Mouse (Mus musculus): Measurements from ENCODE around the gene Mical2.

Mical2 gene

GRCm38 (mm10) chr7:112337736-112338135 is 112.1 kb downstream of the Mical2 start:
- in situ Hi-C loops (cut with MboI; ENCODE audit: unreplicated experiment in 2 of 2), result no loop called here

- in situ Hi-C loops (cut with MboI; ENCODE audit: unreplicated experiment in 2 of 2), result no loop called here
Measured at GRCm38 (mm10) chr7:112341052-112341451, 115.4 kb downstream of the Mical2 start.

GRCm38 (mm10) chr7:112345687-112346086 is 120.0 kb downstream of the Mical2 start:
- in situ Hi-C loops (cut with MboI; ENCODE audit: unreplicated experiment in 2 of 2), result no loop called here

GRCm38 (mm10) chr7:112351541-112351940 is 125.9 kb downstream of the Mical2 start:
- in situ Hi-C loops (cut with MboI; ENCODE audit: unreplicated experiment in 2 of 2), result loop anchor here (25.0 kb wide), 3 partner anchors 1164 to 1614 kb away; partner anchors contain the start of gene Ctr9 (in 1 of the 2)

GRCm38 (mm10) chr7:112352005-112352404 is 126.3 kb downstream of the Mical2 start:
- in situ Hi-C loops (cut with MboI; ENCODE audit: unreplicated experiment in 2 of 2), result loop anchor here (25.0 kb wide), 3 partner anchors 1165 to 1615 kb away; partner anchors contain the start of gene Ctr9 (in 1 of the 2)

- in situ Hi-C loops (cut with MboI; ENCODE audit: unreplicated experiment in 2 of 2), result loop anchor here (25.0 kb wide), 3 partner anchors 1166 to 1616 kb away; partner anchors contain the start of gene Ctr9 (in 1 of the 2)
Measured at GRCm38 (mm10) chr7:112353011-112353410, 127.4 kb downstream of the Mical2 start.

GRCm38 (mm10) chr7:112353939-112354338 is 128.3 kb downstream of the Mical2 start:
- in situ Hi-C loops (cut with MboI; ENCODE audit: unreplicated experiment in 2 of 2), result loop anchor here (25.0 kb wide), 3 partner anchors 1167 to 1617 kb away; partner anchors contain the start of gene Ctr9 (in 1 of the 2)

- in situ Hi-C loops (cut with MboI; ENCODE audit: unreplicated experiment in 2 of 2), result loop anchor here (25.0 kb wide), 3 partner anchors 1167 to 1617 kb away; partner anchors contain the start of gene Ctr9 (in 1 of the 2)
Measured at GRCm38 (mm10) chr7:112354503-112354951, 128.9 kb downstream of the Mical2 start.

- in situ Hi-C loops (cut with MboI; ENCODE audit: unreplicated experiment in 2 of 2), result loop anchor here (25.0 kb wide), 3 partner anchors 1172 to 1622 kb away; partner anchors contain the start of gene Ctr9 (in 1 of the 2)
Measured at GRCm38 (mm10) chr7:112359594-112359993, 133.9 kb downstream of the Mical2 start.

GRCm38 (mm10) chr7:112362574-112363200 is 137.0 kb downstream of the Mical2 start:
- in situ Hi-C loops (cut with MboI; ENCODE audit: unreplicated experiment in 2 of 2), result loop anchor here (10.0 to 25.0 kb wide), 4 partner anchors 278 to 1625 kb away; partner anchors contain the start of gene Ctr9 (in 1 of the 2)

GRCm38 (mm10) chr7:112365864-112366263 is 140.2 kb downstream of the Mical2 start:
- in situ Hi-C loops (cut with MboI; ENCODE audit: unreplicated experiment in 2 of 2), result loop anchor here (5.0 to 25.0 kb wide), 5 partner anchors 184 to 1629 kb away; partner anchors contain the start of gene Ctr9 (in 1 of the 2)

- in situ Hi-C loops (cut with MboI; ENCODE audit: unreplicated experiment in 2 of 2), result loop anchor here (5.0 to 25.0 kb wide), 5 partner anchors 187 to 1632 kb away; partner anchors contain the start of gene Ctr9 (in 1 of the 2)
Measured at GRCm38 (mm10) chr7:112369046-112369445, 143.4 kb downstream of the Mical2 start.

GRCm38 (mm10) chr7:112369977-112370376 is 144.3 kb downstream of the Mical2 start:
- in situ Hi-C loops (cut with MboI; ENCODE audit: unreplicated experiment in 2 of 2), result loop anchor here (5.0 to 25.0 kb wide), 10 partner anchors 188 to 1633 kb away; partner anchors contain the start of gene Ctr9 (in 1 of the 2)

- in situ Hi-C loops (cut with MboI; ENCODE audit: unreplicated experiment in 2 of 2), result loop anchor here (5.0 to 25.0 kb wide), 9 partner anchors 189 to 1634 kb away; partner anchors contain the start of gene Ctr9 (in 1 of the 2)
Measured at GRCm38 (mm10) chr7:112371387-112371786, 145.7 kb downstream of the Mical2 start.

- in situ Hi-C loops (cut with MboI; ENCODE audit: unreplicated experiment in 2 of 2), result loop anchor here (5.0 to 25.0 kb wide), 9 partner anchors 192 to 1637 kb away; partner anchors contain the start of gene Ctr9 (in 1 of the 2)
Measured at GRCm38 (mm10) chr7:112374035-112374434, 148.4 kb downstream of the Mical2 start.

GRCm38 (mm10) chr7:112375062-112375461 is 149.4 kb downstream of the Mical2 start:
- in situ Hi-C loops (cut with MboI; ENCODE audit: unreplicated experiment in 2 of 2), result loop anchor here (10.0 kb wide), 4 partner anchors 590 to 1330 kb away; no protein-coding TSS in a partner anchor

- in situ Hi-C loops (cut with MboI; ENCODE audit: unreplicated experiment in 2 of 2), result loop anchor here (10.0 kb wide), 4 partner anchors 591 to 1331 kb away; no protein-coding TSS in a partner anchor
Measured at GRCm38 (mm10) chr7:112375900-112376299, 150.2 kb downstream of the Mical2 start.

- in situ Hi-C loops (cut with MboI; ENCODE audit: unreplicated experiment in 2 of 2), result loop anchor here (10.0 kb wide), 4 partner anchors 592 to 1332 kb away; no protein-coding TSS in a partner anchor
Measured at GRCm38 (mm10) chr7:112376611-112377010, 151.0 kb downstream of the Mical2 start.

GRCm38 (mm10) chr7:112377314-112377713 is 151.7 kb downstream of the Mical2 start:
- in situ Hi-C loops (cut with MboI; ENCODE audit: unreplicated experiment in 2 of 2), result loop anchor here (10.0 kb wide), 4 partner anchors 593 to 1333 kb away; no protein-coding TSS in a partner anchor

- in situ Hi-C loops (cut with MboI; ENCODE audit: unreplicated experiment in 2 of 2), result loop anchor here (10.0 kb wide), 4 partner anchors 593 to 1333 kb away; no protein-coding TSS in a partner anchor
Measured at GRCm38 (mm10) chr7:112378056-112378455, 152.4 kb downstream of the Mical2 start.

- in situ Hi-C loops (cut with MboI; ENCODE audit: unreplicated experiment in 2 of 2), result loop anchor here (10.0 kb wide), 4 partner anchors 594 to 1334 kb away; no protein-coding TSS in a partner anchor
Measured at GRCm38 (mm10) chr7:112378476-112378875, 152.8 kb downstream of the Mical2 start.

All from v-Abl transformed pro-B cells (cell line).